Mouse (Mus musculus): ENCODE results near the gene Epha1. TPM values are rescaled to one million over a fixed set of nuclear protein-coding genes. Genes with fewer than 3 reads are reported as not detected.
A peak's percentile ranks its signal among the peaks of the same experiment; 100 is the strongest.

Epha1 gene
- polyA plus RNA-seq (2014; fragmentation: Nextera tagmentation; extraction: Ambion mirVana) = 0.43 and 1.3 TPM in 2 replicates

DNA sequence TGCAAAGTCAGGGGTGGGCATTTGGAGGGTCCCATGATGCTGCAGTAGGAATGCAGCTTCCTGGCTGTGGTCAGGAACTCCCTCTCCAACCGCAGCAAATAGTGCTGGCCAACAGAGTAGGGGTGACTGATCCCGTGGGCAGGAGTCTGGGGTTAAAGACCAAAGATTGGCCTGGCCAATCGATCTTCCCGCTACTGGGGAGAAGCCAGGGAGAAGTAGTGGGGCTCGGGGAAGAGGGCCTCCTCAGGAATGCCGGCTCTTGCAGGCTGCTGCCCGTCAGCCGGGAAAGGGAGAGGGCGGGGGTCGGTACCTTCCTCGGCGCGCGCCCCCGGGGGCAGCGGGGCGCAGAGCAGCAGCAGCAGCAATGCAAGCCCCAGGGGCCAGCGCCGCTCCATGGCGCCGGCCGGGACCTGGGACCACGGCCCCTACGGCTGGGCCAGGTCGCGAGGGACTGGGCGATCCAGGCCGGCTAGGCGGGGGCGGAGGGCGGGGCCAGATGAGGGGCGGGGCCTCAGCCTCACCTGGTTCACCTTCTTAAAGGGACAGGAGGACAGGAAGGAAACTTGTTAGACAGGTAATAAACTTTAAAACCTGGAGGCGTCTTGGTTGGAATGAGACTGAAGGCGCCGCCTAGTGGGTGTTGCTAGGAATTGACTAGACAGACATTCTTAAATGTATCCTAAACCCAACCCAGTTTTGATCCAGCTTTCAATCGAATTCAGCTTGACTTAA lies at the start of gene Epha1:
Epha1 (minus strand) TSS at position 453 of the 732 bp plus-strand sequence.
- Histone ChIP-seq H3K4me2 (replicated peaks; ENCODE audit: low read depth, low read length) (peak within 1 kb of the TSS; percentile 89), H3K9ac (ENCODE audit: low read depth, low read length) (peak within 1 kb of the TSS; percentile 38), H3K27me3 (ENCODE audit: control insufficient read depth, insufficient read depth, low read length) (no peaks in the 10 kb centered on the region; the same call in none of the 2 replicates), H3K4me3 (ENCODE audit: low read depth, low read length) (peak within 1 kb of the TSS; percentile 44), H3K36me3 (ENCODE audit: control insufficient read depth, insufficient read depth, low read length) (no peaks in the 10 kb centered on the region), H3K27ac (ENCODE audit: low read depth, low read length) (no peak within 1 kb of the TSS), H3K4me1 (replicated peaks; ENCODE audit: control insufficient read depth, insufficient read depth, low read length) (peaks cover 4% of the 10 kb centered on the region; the same call in 1 of the 2 replicates), H3K9me3 (ENCODE audit: control insufficient read depth, low read length) (no peaks in the 10 kb centered on the region)
- DNase-seq (ENCODE audit: low spot score) (peak; percentile 70), ATAC-seq (ENCODE audit: low FRiP score) (peak; percentile 85)
- WGBS = under 1% methylated on average over 30 of the region's 36 CpGs

DNA sequence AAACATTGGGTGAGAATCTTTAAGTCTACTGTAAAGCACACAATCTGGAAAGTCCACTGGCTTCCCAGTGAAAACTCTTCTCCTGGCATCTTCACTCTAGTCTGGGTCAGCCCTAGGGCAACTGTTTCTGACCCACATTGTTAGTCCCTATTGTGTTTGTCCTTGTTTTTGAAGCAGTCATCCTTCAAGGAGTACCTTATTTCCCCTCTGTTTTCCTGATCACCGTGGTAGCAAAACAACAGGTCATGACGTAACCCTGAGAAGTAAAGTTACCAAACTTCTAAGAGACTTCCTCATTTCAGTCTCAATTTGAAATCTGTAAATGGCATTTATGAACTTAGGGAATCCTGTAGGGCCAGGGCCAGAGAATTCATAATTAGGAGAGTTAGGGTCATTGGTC lies 48.4 kb upstream of the Epha1 start:
- no peak for ATAC-seq (ENCODE audit: low FRiP score)
- H3K4me1 ChIP-seq (replicated peaks; ENCODE audit: control insufficient read depth, insufficient read depth, low read length) = no peaks in the 10 kb centered on the region
- H3K27me3 ChIP-seq (ENCODE audit: control insufficient read depth, insufficient read depth, low read length) = no peaks in the 10 kb centered on the region
- no peak overlapping the region for H3K9ac ChIP-seq (ENCODE audit: low read depth, low read length)
- H3K4me3 ChIP-seq (ENCODE audit: low read depth, low read length) = no peak overlapping the region
- no peaks in the 10 kb centered on the region for H3K36me3 ChIP-seq (ENCODE audit: control insufficient read depth, insufficient read depth, low read length)
- no peak for DNase-seq (ENCODE audit: low spot score)
- 66% methylated on average over 2 of the region's 2 CpGs for WGBS
- no peak overlapping the region for H3K4me2 ChIP-seq (replicated peaks; ENCODE audit: low read depth, low read length)
- H3K9me3 ChIP-seq (ENCODE audit: control insufficient read depth, low read length) = no peaks in the 10 kb centered on the region
- no peak overlapping the region for H3K27ac ChIP-seq (ENCODE audit: low read depth, low read length)

DNA sequence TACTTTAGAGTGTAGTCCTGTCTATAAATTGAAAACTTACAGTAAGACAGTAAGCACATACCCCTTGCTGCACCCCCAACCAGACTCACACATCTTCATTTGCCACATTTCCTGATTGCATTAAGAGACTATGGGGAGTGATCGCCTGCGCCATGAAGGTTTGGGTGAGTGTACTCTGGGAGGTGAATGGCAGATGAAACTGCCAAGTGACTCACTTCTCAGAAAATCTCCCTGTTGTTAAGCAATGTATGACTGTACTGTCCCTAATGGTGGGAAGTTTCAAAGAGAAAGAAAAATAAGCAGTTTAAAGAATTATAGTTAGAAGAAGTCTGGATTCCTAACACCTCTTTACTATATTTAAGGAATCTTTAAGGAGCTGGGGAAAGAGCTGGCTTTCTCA lies 46.4 kb upstream of the Epha1 start:
- no peak overlapping the region for H3K27ac ChIP-seq (ENCODE audit: low read depth, low read length)
- no peak overlapping the region for H3K9ac ChIP-seq (ENCODE audit: low read depth, low read length)
- H3K4me3 ChIP-seq (ENCODE audit: low read depth, low read length) = no peak overlapping the region
- no peaks in the 10 kb centered on the region for H3K4me1 ChIP-seq (replicated peaks; ENCODE audit: control insufficient read depth, insufficient read depth, low read length)
- DNase-seq (ENCODE audit: low spot score) (no peak), ATAC-seq (ENCODE audit: low FRiP score) (no peak)
- no peaks in the 10 kb centered on the region for H3K27me3 ChIP-seq (ENCODE audit: control insufficient read depth, insufficient read depth, low read length)
- H3K36me3 ChIP-seq (ENCODE audit: control insufficient read depth, insufficient read depth, low read length) = no peaks in the 10 kb centered on the region
- no peaks in the 10 kb centered on the region for H3K9me3 ChIP-seq (ENCODE audit: control insufficient read depth, low read length)
- WGBS = 87% methylated on average over 2 of the region's 2 CpGs
- no peak overlapping the region for H3K4me2 ChIP-seq (replicated peaks; ENCODE audit: low read depth, low read length)

DNA sequence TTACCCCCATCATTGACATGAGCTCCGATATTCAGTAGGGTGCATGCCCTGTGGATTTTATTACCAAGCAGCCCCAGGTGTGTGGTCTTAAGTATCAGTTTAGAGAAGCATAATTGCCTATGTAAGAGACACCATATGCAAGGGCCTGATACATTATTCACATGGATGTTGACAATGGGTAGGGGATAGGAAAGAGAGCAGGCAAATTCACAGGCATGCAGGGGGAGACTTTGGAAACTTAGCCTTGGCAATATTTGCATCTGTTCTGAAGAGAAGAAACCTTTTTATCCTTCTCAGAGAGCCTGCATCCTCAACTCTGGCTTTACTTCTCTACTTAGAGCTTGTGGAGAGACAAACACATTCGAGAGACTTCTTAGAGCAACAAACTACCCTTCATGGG lies 32.1 kb upstream of the Epha1 start, which contains the start of gene Tas2r135:
Tas2r135 (plus strand) TSS at position 301 of the 400 bp plus-strand sequence.
- 77% methylated on average over 2 of the region's 2 CpGs for WGBS
- Histone ChIP-seq H3K4me2 (replicated peaks; ENCODE audit: low read depth, low read length) (no peak within 1 kb of the TSS), H3K9ac (ENCODE audit: low read depth, low read length) (no peak within 1 kb of the TSS), H3K4me1 (replicated peaks; ENCODE audit: control insufficient read depth, insufficient read depth, low read length) (no peaks in the 10 kb centered on the region), H3K9me3 (ENCODE audit: control insufficient read depth, low read length) (no peaks in the 10 kb centered on the region), H3K4me3 (ENCODE audit: low read depth, low read length) (no peak within 1 kb of the TSS), H3K27ac (ENCODE audit: low read depth, low read length) (no peak within 1 kb of the TSS), H3K36me3 (ENCODE audit: control insufficient read depth, insufficient read depth, low read length) (no peaks in the 10 kb centered on the region), H3K27me3 (ENCODE audit: control insufficient read depth, insufficient read depth, low read length) (no peaks in the 10 kb centered on the region)
- no peak for DNase-seq (ENCODE audit: low spot score)
- no peak for ATAC-seq (ENCODE audit: low FRiP score)

DNA sequence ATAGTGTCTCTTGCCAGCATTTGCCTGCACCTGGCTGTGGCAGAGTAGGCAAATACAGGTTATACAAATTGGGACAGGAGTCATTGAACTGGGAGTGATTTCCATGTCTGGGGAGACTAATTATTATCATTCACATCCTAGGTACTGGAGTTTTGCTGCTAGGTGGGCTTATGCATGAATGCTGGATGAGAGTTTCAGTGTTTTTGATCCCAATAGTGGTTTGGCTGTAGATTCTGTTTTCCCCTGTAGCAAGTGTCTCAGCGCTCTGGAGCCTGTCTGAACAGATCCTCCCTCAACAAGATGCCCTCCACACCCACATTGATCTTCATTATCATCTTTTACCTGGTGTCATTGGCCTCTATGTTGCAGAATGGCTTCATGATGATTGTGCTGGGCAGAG lies 26.9 kb upstream of the Epha1 start, which contains the start of gene Tas2r143:
Tas2r143 (plus strand) TSS at position 301 of the 400 bp plus-strand sequence.
- H3K4me2 ChIP-seq (replicated peaks; ENCODE audit: low read depth, low read length) = no peak within 1 kb of the TSS
- no peaks in the 10 kb centered on the region for H3K36me3 ChIP-seq (ENCODE audit: control insufficient read depth, insufficient read depth, low read length)
- H3K9ac ChIP-seq (ENCODE audit: low read depth, low read length) = no peak within 1 kb of the TSS
- no peaks in the 10 kb centered on the region for H3K4me1 ChIP-seq (replicated peaks; ENCODE audit: control insufficient read depth, insufficient read depth, low read length)
- no peak within 1 kb of the TSS for H3K4me3 ChIP-seq (ENCODE audit: low read depth, low read length)
- ATAC-seq (ENCODE audit: low FRiP score) (no peak), DNase-seq (ENCODE audit: low spot score) (no peak)
- no peaks in the 10 kb centered on the region for H3K27me3 ChIP-seq (ENCODE audit: control insufficient read depth, insufficient read depth, low read length)
- no peaks in the 10 kb centered on the region for H3K9me3 ChIP-seq (ENCODE audit: control insufficient read depth, low read length)
- no peak within 1 kb of the TSS for H3K27ac ChIP-seq (ENCODE audit: low read depth, low read length)
- WGBS = 85% methylated on average over 1 of the region's 1 CpGs

- Histone ChIP-seq H3K9ac (ENCODE audit: low read depth, low read length) (no peak overlapping the region), H3K4me1 (replicated peaks; ENCODE audit: control insufficient read depth, insufficient read depth, low read length) (no peaks in the 10 kb centered on the region), H3K4me3 (ENCODE audit: low read depth, low read length) (no peak overlapping the region), H3K27ac (ENCODE audit: low read depth, low read length) (no peak overlapping the region), H3K36me3 (ENCODE audit: control insufficient read depth, insufficient read depth, low read length) (no peaks in the 10 kb centered on the region), H3K27me3 (ENCODE audit: control insufficient read depth, insufficient read depth, low read length) (no peaks in the 10 kb centered on the region), H3K4me2 (replicated peaks; ENCODE audit: low read depth, low read length) (no peak overlapping the region), H3K9me3 (ENCODE audit: control insufficient read depth, low read length) (no peaks in the 10 kb centered on the region)
- WGBS = 88% methylated on average over 1 of the region's 1 CpGs
- no peak for DNase-seq (ENCODE audit: low spot score)
- no peak for ATAC-seq (ENCODE audit: low FRiP score)
These were observed 25.9 kb upstream of the Epha1 start for GRCm38 (mm10) chr6:42398998-42399397.

DNA sequence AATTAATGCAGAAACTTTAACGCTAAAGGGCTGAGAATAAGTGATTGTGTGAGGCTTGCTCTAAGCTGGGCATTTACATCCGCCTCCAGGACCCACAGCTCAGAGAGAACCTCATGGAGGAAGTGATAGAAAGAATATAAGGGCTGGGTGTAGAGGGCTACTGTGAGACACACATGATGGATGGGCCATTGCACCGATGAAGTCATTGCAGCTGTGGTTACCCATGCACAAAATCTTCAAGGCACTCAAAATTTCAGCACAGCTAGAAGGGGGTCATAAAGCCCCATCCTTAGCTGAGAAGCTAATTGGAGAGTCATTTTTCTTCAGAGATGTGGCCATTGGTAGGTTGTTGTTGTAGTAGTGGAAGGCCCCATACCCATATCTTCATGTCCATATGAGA lies 25.2 kb upstream of the Epha1 start:
- Histone ChIP-seq H3K9me3 (ENCODE audit: control insufficient read depth, low read length) (no peaks in the 10 kb centered on the region), H3K27me3 (ENCODE audit: control insufficient read depth, insufficient read depth, low read length) (no peaks in the 10 kb centered on the region), H3K9ac (ENCODE audit: low read depth, low read length) (no peak overlapping the region), H3K36me3 (ENCODE audit: control insufficient read depth, insufficient read depth, low read length) (no peaks in the 10 kb centered on the region), H3K4me2 (replicated peaks; ENCODE audit: low read depth, low read length) (no peak overlapping the region), H3K27ac (ENCODE audit: low read depth, low read length) (no peak overlapping the region), H3K4me1 (replicated peaks; ENCODE audit: control insufficient read depth, insufficient read depth, low read length) (no peaks in the 10 kb centered on the region), H3K4me3 (ENCODE audit: low read depth, low read length) (no peak overlapping the region)
- WGBS = 87% methylated on average over 3 of the region's 3 CpGs
- ATAC-seq (ENCODE audit: low FRiP score) (no peak), DNase-seq (ENCODE audit: low spot score) (no peak)

GRCm38 (mm10) chr6:42397041-42397657 lies 24.1 kb upstream of the Epha1 start:
- WGBS = 74% methylated on average over 3 of the region's 3 CpGs
- no peak for DNase-seq (ENCODE audit: low spot score)
- H3K4me1 ChIP-seq (replicated peaks; ENCODE audit: control insufficient read depth, insufficient read depth, low read length) = no peaks in the 10 kb centered on the region

More at GRCm38 (mm10) chr6:42397041-42397657, 24.1 kb upstream of the Epha1 start:
- no peaks in the 10 kb centered on the region for H3K9me3 ChIP-seq (ENCODE audit: control insufficient read depth, low read length)
- H3K9ac ChIP-seq (ENCODE audit: low read depth, low read length) = no peak overlapping the region
- no peak overlapping the region for H3K4me2 ChIP-seq (replicated peaks; ENCODE audit: low read depth, low read length)
- H3K4me3 ChIP-seq (ENCODE audit: low read depth, low read length) = no peak overlapping the region
- H3K27ac ChIP-seq (ENCODE audit: low read depth, low read length) = no peak overlapping the region
- ATAC-seq (ENCODE audit: low FRiP score) = no peak
- no peaks in the 10 kb centered on the region for H3K36me3 ChIP-seq (ENCODE audit: control insufficient read depth, insufficient read depth, low read length)
- no peaks in the 10 kb centered on the region for H3K27me3 ChIP-seq (ENCODE audit: control insufficient read depth, insufficient read depth, low read length)
